Mouse (Mus musculus) heart, embryonic 11.5 days (tissue): Measurements from ENCODE around the gene Mical3. TPM values are rescaled to one million over a fixed set of nuclear protein-coding genes. Genes with fewer than 3 reads are reported as not detected.

Experiments
- ATAC-seq: fragments of 200-750 bp; cut with Nextera tagmentation; replicated peaks from 2 replicates; pipeline ENCODE4 v1.8.0; 2017; ENCODE audit warnings: moderate library complexity; ENCODE audit not compliant: insufficient number of reproducible peaks, low FRiP score, low TSS enrichment
- H3K27ac ChIP-seq: fragments of 300-500 bp; sonication (generic); 2 replicates; pipeline ENCODE4 v1.5.1; 2014; ENCODE audit warnings: mild to moderate bottlenecking, low read depth, low read length
- H3K27me3 ChIP-seq: fragments of 300-500 bp; sonication (generic); 2 replicates; pipeline ENCODE4 v1.6.1; 2014; ENCODE audit warnings: mild to moderate bottlenecking, low read length, mixed read lengths; ENCODE audit not compliant: control insufficient read depth, insufficient read depth
- H3K36me3 ChIP-seq: fragments of 300-500 bp; sonication (generic); 2 replicates; pipeline ENCODE4 v1.6.1; 2014; ENCODE audit warnings: mild to moderate bottlenecking, low read length, moderate library complexity, mixed read lengths; ENCODE audit not compliant: control insufficient read depth, insufficient read depth
- H3K4me1 ChIP-seq: fragments of 300-500 bp; sonication (generic); 2 replicates; pipeline ENCODE4 v1.6.1; 2014; ENCODE audit warnings: low read length; ENCODE audit not compliant: control insufficient read depth, insufficient read depth
- H3K4me2 ChIP-seq: fragments of 300-500 bp; sonication (generic); 2 replicates; pipeline ENCODE4 v1.6.1; 2014; ENCODE audit warnings: mild to moderate bottlenecking, moderate library complexity
- H3K4me3 ChIP-seq: fragments of 300-500 bp; sonication (generic); 2 replicates; pipeline ENCODE4 v1.5.1; 2014; ENCODE audit warnings: low read depth, low read length
- H3K9ac ChIP-seq: fragments of 300-500 bp; sonication (generic); 2 replicates; pipeline ENCODE4 v1.6.1; 2014; ENCODE audit warnings: mild to moderate bottlenecking, low read depth, low read length, moderate library complexity
- H3K9me3 ChIP-seq: fragments of 300-500 bp; sonication (generic); replicated peaks from 2 replicates; pipeline ENCODE4 v1.6.1; 2016; ENCODE audit warnings: low read length; ENCODE audit not compliant: control insufficient read depth
- WGBS: fragments of 180-500 bp; shearing (Covaris S2); extraction: QIAGEN DNeasy Blood & Tissue Kit; methylation state at CpG from one replicate; pipeline ENCODE4 v1.1.7; 2014; ENCODE audit not compliant: insufficient replicate concordance; 5-methylcytosine and 5-hydroxymethylcytosine counted together
- polyA plus RNA-seq: library from polyadenylated mRNA; unstranded; fragments of >200 nt; fragmentation: Nextera tagmentation; extraction: Ambion mirVana; gene quantifications from 2 replicates; pipeline ENCODE4 v1.2.1, GENCODE M21; 2014

Gene Mical3
- polyA plus RNA-seq, 1 experiment from 2014 or later: 53.2 TPM

GRCm38 (mm10) chr6:121031370-121031769 is 99.4 kb downstream of the Mical3 start:
- H3K27me3 ChIP-seq: no peaks in the 10 kb centered on the region
- 86% methylated on average over 7 of the region's 7 CpGs for WGBS

GRCm38 (mm10) chr6:121029897-121030589 is 100.8 kb downstream of the Mical3 start:
- WGBS: 85% methylated on average over 19 of the region's 19 CpGs
- Histone ChIP-seq H3K4me1 (peaks cover 7% of the 10 kb centered on the region), H3K9ac (no peak overlapping the region), H3K4me2 (no peak overlapping the region), H3K27me3 (no peaks in the 10 kb centered on the region), H3K9me3 (no peaks in the 10 kb centered on the region), H3K27ac (no peak overlapping the region), H3K4me3 (no peak overlapping the region), H3K36me3 (peaks cover 18% of the 10 kb centered on the region)
- no peak for ATAC-seq

More at GRCm38 (mm10) chr6:121031370-121031769, 99.4 kb downstream of the Mical3 start:
- peaks cover 18% of the 10 kb centered on the region for H3K36me3 ChIP-seq
- H3K9me3 ChIP-seq: no peaks in the 10 kb centered on the region
- no peak overlapping the region for H3K4me3 ChIP-seq
- no peak overlapping the region for H3K9ac ChIP-seq
- H3K4me2 ChIP-seq: no peak overlapping the region
- peaks cover 12% of the 10 kb centered on the region for H3K4me1 ChIP-seq
- ATAC-seq: no peak
- H3K27ac ChIP-seq: no peak overlapping the region

GRCm38 (mm10) chr6:121028514-121028913 is 102.3 kb downstream of the Mical3 start:
- Histone ChIP-seq H3K27ac (no peak overlapping the region), H3K36me3 (peaks cover 17% of the 10 kb centered on the region), H3K9ac (no peak overlapping the region), H3K4me1 (peaks cover 7% of the 10 kb centered on the region), H3K4me2 (no peak overlapping the region), H3K4me3 (no peak overlapping the region), H3K27me3 (no peaks in the 10 kb centered on the region), H3K9me3 (no peaks in the 10 kb centered on the region)
- ATAC-seq: no peak
- WGBS: 94% methylated on average over 8 of the region's 8 CpGs

DNA sequence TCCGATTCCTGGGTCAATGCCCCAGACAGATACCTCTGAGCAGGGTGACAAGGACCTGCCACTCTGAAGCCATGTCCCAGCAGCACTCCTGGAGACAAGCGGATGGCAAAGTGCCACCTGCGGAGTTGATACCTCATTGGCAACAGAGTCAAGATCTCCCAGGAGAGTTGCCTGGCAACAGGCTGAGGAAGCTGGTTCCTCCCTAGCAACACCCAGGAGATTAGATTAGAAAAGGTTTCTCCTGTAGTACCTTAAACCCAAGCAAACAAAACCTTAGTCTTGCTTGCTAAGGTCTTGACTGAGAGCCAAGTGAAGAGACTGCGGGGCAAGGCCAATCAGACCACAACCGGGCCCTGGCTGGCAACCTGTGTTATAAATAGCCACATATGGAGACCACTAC is 103.5 kb downstream of the Mical3 start:
- 58% methylated on average over 5 of the region's 5 CpGs for whole genome bisulfite sequencing
- Histone ChIP-seq H3K27ac (no peak overlapping the region), H3K9me3 (no peaks in the 10 kb centered on the region), H3K36me3 (peaks cover 10% of the 10 kb centered on the region), H3K4me2 (no peak overlapping the region), H3K9ac (no peak overlapping the region), H3K4me3 (no peak overlapping the region), H3K4me1 (peaks cover 7% of the 10 kb centered on the region), H3K27me3 (no peaks in the 10 kb centered on the region)
- no peak for ATAC-seq

DNA sequence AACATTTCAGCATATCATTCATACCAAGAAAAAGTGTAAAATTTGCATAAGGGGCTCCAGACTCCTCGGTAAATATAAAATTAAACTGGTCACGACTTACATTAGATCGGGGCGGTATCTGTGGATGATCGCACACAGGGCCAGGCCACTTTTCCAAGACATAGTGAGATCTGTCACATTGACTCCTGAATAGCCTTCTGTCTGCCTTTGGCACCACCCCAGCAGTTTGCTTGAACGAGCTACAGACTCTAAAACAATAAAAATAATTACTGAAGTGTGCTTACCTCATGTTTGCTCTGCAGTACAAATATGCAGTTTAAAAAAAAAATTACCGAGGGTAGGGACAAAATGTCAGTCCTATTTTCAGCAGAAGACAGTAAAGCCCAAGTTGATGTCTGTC is 103.9 kb downstream of the Mical3 start:
- Histone ChIP-seq H3K27me3 (no peaks in the 10 kb centered on the region), H3K4me2 (no peak overlapping the region), H3K9me3 (no peaks in the 10 kb centered on the region), H3K36me3 (peaks cover 9% of the 10 kb centered on the region), H3K9ac (no peak overlapping the region), H3K4me3 (no peak overlapping the region), H3K4me1 (peaks cover 7% of the 10 kb centered on the region), H3K27ac (no peak overlapping the region)
- 90% methylated on average over 7 of the region's 7 CpGs for WGBS
- no peak for ATAC-seq

- H3K4me2 ChIP-seq: no peak overlapping the region
- H3K9ac ChIP-seq: no peak overlapping the region
- no peak overlapping the region for H3K4me3 ChIP-seq
- 70% methylated on average over 10 of the region's 10 CpGs for WGBS
- no peaks in the 10 kb centered on the region for H3K9me3 ChIP-seq
- peaks cover 15% of the 10 kb centered on the region for H3K36me3 ChIP-seq
- no peaks in the 10 kb centered on the region for H3K27me3 ChIP-seq
- H3K27ac ChIP-seq: no peak overlapping the region
- no peak for ATAC-seq
- H3K4me1 ChIP-seq: peaks cover 7% of the 10 kb centered on the region
These were observed 104.7 kb downstream of the Mical3 start for GRCm38 (mm10) chr6:121026019-121026584.

- Histone ChIP-seq H3K36me3 (peaks cover 28% of the 10 kb centered on the region), H3K4me3 (no peak overlapping the region), H3K4me2 (no peak overlapping the region), H3K27ac (no peak overlapping the region), H3K4me1 (0 out of 2 replicates have a peak, but pooled peaks cover 3% of the 10 kb centered on the region), H3K9me3 (no peaks in the 10 kb centered on the region), H3K27me3 (no peaks in the 10 kb centered on the region), H3K9ac (no peak overlapping the region)
- 94% methylated on average over 4 of the region's 4 CpGs for WGBS
- ATAC-seq: no peak
These were observed 112.7 kb downstream of the Mical3 start for GRCm38 (mm10) chr6:121018147-121018546.

GRCm38 (mm10) chr6:121017436-121018031 is 113.3 kb downstream of the Mical3 start:
- no peak for ATAC-seq
- Histone ChIP-seq H3K27me3 (no peaks in the 10 kb centered on the region), H3K9ac (no peak overlapping the region), H3K9me3 (no peaks in the 10 kb centered on the region), H3K27ac (no peak overlapping the region), H3K36me3 (peaks cover 28% of the 10 kb centered on the region), H3K4me1 (0 out of 2 replicates have a peak, but pooled peaks cover 3% of the 10 kb centered on the region), H3K4me2 (no peak overlapping the region), H3K4me3 (no peak overlapping the region)
- 61% methylated on average over 12 of the region's 12 CpGs for WGBS
